Mouse (Mus musculus) liver, postnatal 0 days (tissue): ENCODE data around the gene Sppl2a. TPM values are rescaled to one million over a fixed set of nuclear protein-coding genes. Genes with fewer than 3 reads are reported as not detected.

ENCODE experiments used
- ATAC-seq: fragments of 200-750 bp; cut with Nextera tagmentation; 2 replicates; pipeline ENCODE4 v1.8.0; 2017; ENCODE audit warnings: mild to moderate bottlenecking, moderate library complexity
- DNase-seq: peaks from one replicate; pipeline ENCODE4 v3.0.0-alpha.2; 2016
- H3K27ac ChIP-seq: fragments of 300-500 bp; sonication (generic); 2 replicates; pipeline ENCODE4 v1.5.1; 2014; ENCODE audit warnings: antibody characterized with exemption, moderate library complexity, mild to moderate bottlenecking, low read depth
- H3K27me3 ChIP-seq: fragments of 300-500 bp; sonication (generic); 2 replicates; pipeline ENCODE4 v1.6.1; 2014; ENCODE audit warnings: low read length, control low read depth, mixed read lengths; ENCODE audit not compliant: insufficient read depth
- H3K36me3 ChIP-seq: fragments of 300-500 bp; sonication (generic); replicated peaks from 2 replicates; pipeline ENCODE4 v1.6.1; 2014; ENCODE audit warnings: mild to moderate bottlenecking, control low read depth, low read length, moderate library complexity, mixed read lengths; ENCODE audit not compliant: insufficient read depth
- H3K4me1 ChIP-seq: fragments of 300-500 bp; sonication (generic); 2 replicates; pipeline ENCODE4 v1.6.1; 2014; ENCODE audit warnings: antibody characterized with exemption, mild to moderate bottlenecking, control low read depth; ENCODE audit not compliant: insufficient read depth
- H3K4me2 ChIP-seq: fragments of 300-500 bp; sonication (generic); 2 replicates; pipeline ENCODE4 v1.6.1; 2014; ENCODE audit warnings: low read depth, mild to moderate bottlenecking, low read length, moderate library complexity, mixed read lengths
- H3K4me3 ChIP-seq: fragments of 300-500 bp; sonication (generic); 2 replicates; pipeline ENCODE4 v1.5.1; 2014; ENCODE audit warnings: low read depth, low read length
- H3K9ac ChIP-seq: fragments of 300-500 bp; sonication (generic); replicated peaks from 2 replicates; pipeline ENCODE4 v1.6.1; 2014; ENCODE audit warnings: mild to moderate bottlenecking, moderate library complexity
- H3K9me3 ChIP-seq: fragments of 300-500 bp; sonication (generic); 2 replicates; pipeline ENCODE4 v1.6.1; 2016; ENCODE audit warnings: mild to moderate bottlenecking, control low read depth, low read length, mixed read lengths
- CTCF ChIP-seq: sonication (generic); IDR thresholded peaks from 2 replicates; pipeline ENCODE4 v1.5.1; 2016; ENCODE audit warnings: antibody characterized with exemption, low read depth
- EP300 ChIP-seq: IDR thresholded peaks from 2 replicates; pipeline ENCODE4 v1.6.1; 2016; ENCODE audit warnings: antibody characterized with exemption, low read depth, mild to moderate bottlenecking
- WGBS: fragments of 180-500 bp; shearing (Covaris S2); extraction: QIAGEN DNeasy Blood & Tissue Kit; methylation state at CpG from one replicate; pipeline ENCODE4 v1.1.7; 2014; ENCODE audit not compliant: insufficient replicate concordance; 5-methylcytosine and 5-hydroxymethylcytosine counted together
- microRNA-seq: library from miRNA; unstranded; fragments of <30 nt; microRNA quantifications from one replicate; pipeline ENCODE4, GENCODE M21; 2016
- polyA plus RNA-seq: library from polyadenylated mRNA; unstranded; fragments of >200 nt; fragmentation: Nextera tagmentation; extraction: Ambion mirVana; gene quantifications from 2 replicates; pipeline ENCODE4 v1.2.1, GENCODE M21; 2015

Gene Sppl2a
- polyA plus RNA-seq, 1 experiment from 2014 or later, result 43.4 TPM

DNA sequence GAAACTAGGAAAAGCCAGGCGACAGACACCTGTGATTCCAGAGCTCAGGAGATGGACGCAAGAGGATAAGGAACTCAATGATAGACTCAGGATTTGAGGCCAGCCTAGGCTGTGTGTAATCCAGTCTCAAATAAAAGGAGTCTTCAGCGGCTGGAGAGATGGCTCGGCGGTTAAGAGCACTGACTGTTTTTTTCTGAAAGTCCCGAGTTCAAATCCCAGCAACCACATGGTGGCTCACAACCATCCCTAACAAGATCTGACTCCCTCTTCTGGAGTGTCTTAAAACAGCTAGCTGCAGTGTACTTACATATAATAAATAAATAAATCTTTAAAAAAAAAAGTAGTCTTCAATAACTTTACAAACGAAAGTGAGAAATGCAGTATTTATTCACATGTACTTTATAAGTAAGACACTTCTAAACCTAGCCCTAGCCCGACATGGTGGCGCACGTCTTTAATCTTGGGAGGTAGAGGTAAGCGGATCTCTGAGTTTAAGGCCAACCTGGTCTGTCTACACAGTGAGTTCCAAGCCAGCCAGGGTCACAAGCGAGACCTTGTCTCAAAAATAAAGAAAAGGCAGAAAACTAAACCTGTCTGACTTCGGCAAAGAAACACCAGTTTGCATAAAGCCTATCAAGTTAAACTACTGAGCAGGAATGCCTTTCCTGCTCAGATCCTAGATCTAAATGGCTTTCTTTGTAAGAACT is 58.1 kb downstream of the Sppl2a start:
- WGBS, result 18% methylated on average over 13 of the region's 13 CpGs
- H3K27me3 ChIP-seq, result no peaks in the 10 kb centered on the region
- peak overlapping the region; percentile 77 for H3K4me2 ChIP-seq
- no peaks in the 10 kb centered on the region for H3K36me3 ChIP-seq
- ATAC-seq (no peak), DNase-seq (peak; percentile 17)
- no peak for TF ChIP-seq EP300
- TF ChIP-seq CTCF, result 0 out of 2 replicates have a peak, but pooled peaks have one; percentile 12
- H3K9me3 ChIP-seq, result no peaks in the 10 kb centered on the region
- H3K4me3 ChIP-seq, result peak overlapping the region; percentile 69
- peaks cover 15% of the 10 kb centered on the region for H3K4me1 ChIP-seq
- peak overlapping the region; percentile 97 for H3K27ac ChIP-seq
- H3K9ac ChIP-seq, result peak overlapping the region; percentile 76

- H3K27me3 ChIP-seq, result no peaks in the 10 kb centered on the region
Observed at GRCm38 (mm10) chr2:126866301-126866700, 66.7 kb downstream of the Sppl2a start.

GRCm38 (mm10) chr2:126865501-126866199 is 67.4 kb downstream of the Sppl2a start:
- Histone ChIP-seq H3K4me3 (no peak overlapping the region), H3K36me3 (no peaks in the 10 kb centered on the region), H3K9ac (no peak overlapping the region), H3K27me3 (no peaks in the 10 kb centered on the region), H3K9me3 (no peaks in the 10 kb centered on the region), H3K27ac (peak overlapping the region; percentile 60; the same call in 1 of the 2 replicates), H3K4me2 (peak overlapping the region; percentile 56), H3K4me1 (peaks cover 13% of the 10 kb centered on the region)
- DNase-seq (peak; percentile 23), ATAC-seq (peak; percentile 85)
- TF ChIP-seq EP300 (no peak), CTCF (no peak)
- WGBS, result 72% methylated on average over 10 of the region's 10 CpGs

More at GRCm38 (mm10) chr2:126866301-126866700, 66.7 kb downstream of the Sppl2a start:
- DNase-seq, result no peak
- H3K9me3 ChIP-seq, result no peaks in the 10 kb centered on the region
- H3K36me3 ChIP-seq, result no peaks in the 10 kb centered on the region
- H3K27ac ChIP-seq, result no peak overlapping the region
- H3K4me2 ChIP-seq, result no peak overlapping the region
- H3K4me3 ChIP-seq, result no peak overlapping the region
- H3K4me1 ChIP-seq, result peaks cover 13% of the 10 kb centered on the region
- peak; percentile 68 for ATAC-seq
- 59% methylated on average over 1 of the region's 1 CpGs for WGBS
- TF ChIP-seq EP300 (no peak), CTCF (no peak)
- no peak overlapping the region for H3K9ac ChIP-seq

- TF ChIP-seq EP300, result no peak
- no peak for TF ChIP-seq CTCF
- no peak overlapping the region for H3K4me2 ChIP-seq
- H3K27ac ChIP-seq, result 0 out of 2 replicates have a peak overlapping the region, but pooled peaks have one; percentile 60
Observed at GRCm38 (mm10) chr2:126865026-126865425, 68.0 kb downstream of the Sppl2a start.

GRCm38 (mm10) chr2:126844751-126845150 is 88.3 kb downstream of the Sppl2a start:
- H3K27me3 ChIP-seq, result no peaks in the 10 kb centered on the region
- peaks cover 34% of the 10 kb centered on the region for H3K36me3 ChIP-seq
- H3K4me2 ChIP-seq, result no peak overlapping the region
- TF ChIP-seq EP300, result no peak
- TF ChIP-seq CTCF, result no peak
- H3K27ac ChIP-seq, result no peak overlapping the region
- H3K9ac ChIP-seq, result no peak overlapping the region
- H3K4me1 ChIP-seq, result no peaks in the 10 kb centered on the region
- no peak for ATAC-seq
- H3K9me3 ChIP-seq, result no peaks in the 10 kb centered on the region
- no peak for DNase-seq
- 90% methylated on average over 4 of the region's 4 CpGs for WGBS
- H3K4me3 ChIP-seq, result no peak overlapping the region

More at GRCm38 (mm10) chr2:126865026-126865425, 68.0 kb downstream of the Sppl2a start:
- Histone ChIP-seq H3K9ac (no peak overlapping the region), H3K27me3 (no peaks in the 10 kb centered on the region), H3K4me3 (no peak overlapping the region), H3K9me3 (no peaks in the 10 kb centered on the region), H3K36me3 (no peaks in the 10 kb centered on the region), H3K4me1 (peaks cover 15% of the 10 kb centered on the region)
- ATAC-seq, result no peak
- no peak for DNase-seq
- WGBS, result 78% methylated on average over 3 of the region's 3 CpGs

Small RNAs within 50 kb of the gene (microRNA-seq; reads per million reads assigned to microRNA genes)
- gene Mir3473g, result 1.6 reads per million

Other genes starting within 250 kb of the Sppl2a start
- gene Usp8, start 225.9 kb downstream of the Sppl2a start, polyA plus RNA-seq, result 11.2 and 12.9 TPM in 2 replicates
- gene Usp50, start 149.8 kb downstream of the Sppl2a start, polyA plus RNA-seq, result 1.6 TPM in 2 replicates
- gene Trpm7, start 57.0 kb downstream of the Sppl2a start, polyA plus RNA-seq, result 14.3 and 17.2 TPM in 2 replicates
- 1.5 and 1.9 TPM in 2 replicates for gene Ap4e1, start 75.5 kb upstream of the Sppl2a start, polyA plus RNA-seq
- gene Blvra, start 137.4 kb upstream of the Sppl2a start, polyA plus RNA-seq, result 41.8 and 41.9 TPM in 2 replicates
- gene Ncaph, start 200.7 kb upstream of the Sppl2a start, polyA plus RNA-seq, result 21.5 and 23.4 TPM in 2 replicates
- gene Itpripl1, start 210.2 kb upstream of the Sppl2a start, polyA plus RNA-seq, result 15.9 and 17.8 TPM in 2 replicates